Mouse (Mus musculus) lung, postnatal 0 days (tissue): ENCODE measurements around the gene Mtnr1b.

Experiments
- CTCF ChIP-seq: IDR thresholded peaks from 2 replicates; pipeline ENCODE4 v1.5.1; 2016; ENCODE audit warnings: antibody characterized with exemption, mild to moderate bottlenecking
- EP300 ChIP-seq: IDR thresholded peaks from 2 replicates; pipeline ENCODE4 v1.6.1; 2016; ENCODE audit warnings: antibody characterized with exemption, mild to moderate bottlenecking, control low read depth

DNA sequence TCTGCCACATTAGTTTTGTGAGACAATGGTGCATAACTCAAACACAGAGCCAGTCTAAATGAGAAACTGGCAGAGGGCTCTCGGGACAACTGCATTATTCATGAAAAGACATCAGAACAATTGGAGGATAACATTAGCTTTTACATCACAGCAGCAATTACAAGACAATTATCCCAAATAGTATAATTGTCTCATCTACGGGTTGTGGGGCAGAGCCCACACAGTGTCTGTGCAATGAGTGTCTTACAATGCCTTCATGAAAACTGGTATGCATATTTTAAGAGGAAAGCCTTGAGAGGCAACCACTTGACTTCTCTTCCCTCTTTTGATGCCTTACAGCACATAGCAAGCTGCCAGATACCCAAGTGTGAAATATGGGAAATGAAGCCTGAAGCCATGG lies 23.8 kb upstream of the Mtnr1b start:
- TF ChIP-seq CTCF (no peak), EP300 (no peak)
